Mouse (Mus musculus): Measurements from ENCODE around the gene Ppard.

The Ppard gene

DNA sequence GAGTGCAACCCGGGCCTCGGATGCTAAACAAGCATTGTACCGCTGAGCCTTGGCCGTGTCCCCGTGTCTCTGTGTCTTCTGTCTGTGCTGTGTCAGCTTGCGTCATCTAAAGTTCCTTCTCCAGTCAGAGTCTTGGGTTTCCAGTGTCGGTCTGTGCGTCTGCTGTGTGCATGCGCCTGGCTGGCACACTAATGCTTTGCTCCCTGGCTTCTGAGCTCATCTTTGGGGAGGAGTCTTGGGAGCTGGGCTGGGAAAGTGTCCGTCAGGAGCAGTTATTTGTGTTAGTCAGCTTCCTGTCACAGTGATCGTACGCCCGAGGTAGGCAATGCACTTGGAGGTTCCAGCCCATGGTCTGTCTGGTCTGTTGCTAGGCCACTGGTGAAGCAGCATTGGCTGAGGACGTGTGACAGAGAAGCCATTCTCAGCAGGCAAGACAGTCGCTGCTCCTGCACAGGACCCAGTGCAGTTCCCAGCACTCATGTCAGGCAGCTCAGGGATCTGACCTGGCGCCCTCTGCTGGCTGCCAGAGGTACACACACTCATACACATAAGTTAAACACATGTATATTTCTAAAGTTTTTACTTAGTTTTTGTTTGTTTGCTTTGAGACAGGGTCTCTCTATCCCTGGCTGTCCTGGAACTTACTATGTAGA, 27.5 kb downstream of the Ppard start:
- ChIA-PET POLR2A (interaction anchor here in 3 of 4 experiments (0.6 to 2.7 kb wide), 30 partner anchors 9 to 664 kb away, joined by 3 to 13 read pairs (median 4); partner anchors contain the start of genes Ppard (in 2 of the 3), Def6 (in 1 of the 3) and Fance (in 1 of the 3)), CTCF (interaction anchor here (0.6 to 5.3 kb wide), 78 partner anchors 7 to 654 kb away, joined by 3 to 61 read pairs (median 4); partner anchors contain the start of genes Def6 (in 3 of the 4), Ppard (in 3 of the 4), Fance (in 1 of the 4) and Tead3 (in 1 of the 4))

DNA sequence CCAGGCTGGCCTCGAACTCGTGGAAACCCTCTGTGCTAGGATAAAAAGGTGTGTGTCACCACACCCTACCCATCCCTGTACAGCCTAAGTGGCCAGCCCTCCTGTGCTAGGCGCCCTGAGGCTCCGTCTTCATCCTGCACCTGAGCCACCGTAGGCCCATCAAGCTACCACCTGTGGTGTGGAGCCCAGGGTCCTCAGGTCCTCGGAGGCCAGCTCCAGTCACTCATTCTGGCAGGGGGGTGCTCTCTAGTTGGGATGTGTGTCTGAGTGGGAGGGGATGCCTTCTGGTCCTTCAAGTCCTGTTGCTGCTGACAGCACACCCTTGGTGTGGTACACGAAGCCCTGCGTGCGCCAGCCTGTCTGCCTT, 28.0 kb downstream of the Ppard start:
- POLR2A ChIA-PET, result interaction anchor here in 3 of 4 experiments (0.9 to 2.7 kb wide), 21 partner anchors 9 to 71 kb away, joined by 3 to 13 read pairs (median 4); partner anchors contain the start of genes Def6 (in 1 of the 3) and Ppard (in 1 of the 3)
- CTCF ChIA-PET, result interaction anchor here (0.7 to 5.3 kb wide), 50 partner anchors 8 to 653 kb away, joined by 3 to 61 read pairs (median 7); partner anchors contain the start of genes Def6 (in 2 of the 4), Ppard (in 2 of the 4), Fance (in 1 of the 4) and Tead3 (in 1 of the 4)

GRCm38 (mm10) chr17:28261795-28262194, 29.3 kb downstream of the Ppard start:
- ChIA-PET POLR2A (interaction anchor here in 2 of 4 experiments (1.0 to 2.4 kb wide), 2 partner anchors 12 to 21 kb away, joined by 4 to 5 read pairs; no protein-coding TSS in a partner anchor), CTCF (interaction anchor here (0.7 to 5.3 kb wide), 12 partner anchors 9 to 57 kb away, joined by 3 to 61 read pairs (median 5); no protein-coding TSS in a partner anchor)

- CTCF ChIA-PET, result interaction anchor here (0.5 to 5.3 kb wide), 16 partner anchors 8 to 727 kb away, joined by 3 to 44 read pairs (median 4); partner anchors contain the start of gene Ppard (in 2 of the 4)
- POLR2A ChIA-PET, result interaction anchor here in 2 of 4 experiments (0.6 to 2.4 kb wide), 11 partner anchors 8 to 69 kb away, joined by 3 to 6 read pairs (median 4); no protein-coding TSS in a partner anchor
Measured at GRCm38 (mm10) chr17:28263181-28263894, 30.8 kb downstream of the Ppard start.

DNA sequence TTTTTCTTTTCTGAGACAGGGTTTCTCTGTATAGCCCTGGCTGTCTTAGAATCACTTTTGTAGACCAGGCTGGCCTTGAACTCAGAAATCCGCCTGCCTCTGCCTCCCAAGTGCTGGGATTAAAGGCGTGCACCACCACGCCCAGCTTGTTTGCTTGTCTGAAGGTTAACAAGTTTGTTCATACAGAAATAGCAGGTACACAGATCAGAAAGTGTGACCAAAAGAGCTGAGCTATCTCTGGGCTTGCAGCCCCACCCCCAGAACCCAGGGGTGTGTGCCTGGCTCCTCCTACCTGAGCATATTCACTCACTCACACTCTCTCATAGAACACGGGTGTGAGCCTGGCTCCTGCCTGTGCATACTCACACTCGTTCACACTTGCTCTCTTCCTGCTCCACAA, 34.8 kb downstream of the Ppard start:
- CTCF ChIA-PET, result interaction anchor here (0.6 to 2.3 kb wide), 14 partner anchors 8 to 782 kb away, joined by 3 to 7 read pairs (median 3); partner anchors contain the start of gene Ppard (in 1 of the 4)
- POLR2A ChIA-PET, result interaction anchor here in 3 of 4 experiments (0.6 to 2.8 kb wide), 19 partner anchors 10 to 66 kb away, joined by 3 to 10 read pairs (median 4); partner anchors contain the start of gene Def6 (in 2 of the 3)

GRCm38 (mm10) chr17:28270165-28270564, 37.7 kb downstream of the Ppard start:
- CTCF ChIA-PET, result interaction anchor here in 3 of 4 experiments (0.5 to 4.4 kb wide), 10 partner anchors 10 to 44 kb away, joined by 3 to 29 read pairs (median 6); no protein-coding TSS in a partner anchor
- POLR2A ChIA-PET, result interaction anchor here in 3 of 4 experiments (0.6 to 2.0 kb wide), 14 partner anchors 8 to 67 kb away, joined by 3 to 16 read pairs (median 4); no protein-coding TSS in a partner anchor

DNA sequence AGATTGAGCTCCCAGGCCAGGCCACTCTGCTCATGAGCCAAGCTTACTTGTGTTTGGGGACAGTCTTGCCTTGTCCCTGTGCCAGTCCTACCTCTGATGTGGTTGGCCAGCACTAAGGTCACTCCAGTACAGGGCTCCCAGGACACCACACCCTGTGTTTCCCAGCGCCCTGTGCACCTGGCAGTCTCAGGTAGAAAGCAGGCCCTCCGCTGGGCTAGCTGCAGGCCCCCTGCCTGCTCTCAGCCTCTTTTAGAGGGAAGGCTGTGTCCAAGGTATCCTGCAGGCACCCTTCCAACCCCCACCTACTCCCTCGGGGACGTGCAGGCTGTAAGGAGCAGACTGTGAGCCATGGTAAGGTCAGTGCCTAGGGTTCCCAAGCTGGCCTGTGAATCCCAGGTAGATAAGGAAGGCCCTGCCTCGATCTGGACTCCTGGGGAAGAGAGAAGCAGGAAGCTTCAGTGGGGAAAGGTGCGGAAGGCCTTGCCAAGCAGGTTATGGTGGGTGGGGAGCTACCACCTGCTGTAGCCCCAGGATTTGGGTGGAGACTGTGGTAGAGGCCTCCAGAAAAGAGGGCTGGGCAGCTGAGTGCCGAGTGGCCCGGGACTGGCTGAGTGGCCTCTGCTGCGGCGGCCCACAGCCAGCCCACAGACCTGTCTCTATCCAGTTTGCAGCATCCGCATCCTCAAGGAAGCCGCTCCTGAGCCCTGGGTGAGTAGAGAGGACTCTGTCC, 39.2 kb downstream of the Ppard start:
- ChIA-PET CTCF (interaction anchor here (0.6 to 4.4 kb wide), 16 partner anchors 9 to 152 kb away, joined by 3 to 29 read pairs (median 4); no protein-coding TSS in a partner anchor), POLR2A (interaction anchor here (0.5 to 2.0 kb wide), 12 partner anchors 9 to 547 kb away, joined by 3 to 5 read pairs (median 4); partner anchors contain the start of gene Fance (in 1 of the 4))

GRCm38 (mm10) chr17:28272281-28272680, 39.8 kb downstream of the Ppard start:
- ChIA-PET POLR2A (interaction anchor here in 2 of 4 experiments (1.4 to 2.0 kb wide), 4 partner anchors 8 to 57 kb away, joined by 3 to 5 read pairs (median 5); no protein-coding TSS in a partner anchor), CTCF (interaction anchor here (0.6 to 4.4 kb wide), 11 partner anchors 9 to 46 kb away, joined by 3 to 29 read pairs (median 5); no protein-coding TSS in a partner anchor)

DNA sequence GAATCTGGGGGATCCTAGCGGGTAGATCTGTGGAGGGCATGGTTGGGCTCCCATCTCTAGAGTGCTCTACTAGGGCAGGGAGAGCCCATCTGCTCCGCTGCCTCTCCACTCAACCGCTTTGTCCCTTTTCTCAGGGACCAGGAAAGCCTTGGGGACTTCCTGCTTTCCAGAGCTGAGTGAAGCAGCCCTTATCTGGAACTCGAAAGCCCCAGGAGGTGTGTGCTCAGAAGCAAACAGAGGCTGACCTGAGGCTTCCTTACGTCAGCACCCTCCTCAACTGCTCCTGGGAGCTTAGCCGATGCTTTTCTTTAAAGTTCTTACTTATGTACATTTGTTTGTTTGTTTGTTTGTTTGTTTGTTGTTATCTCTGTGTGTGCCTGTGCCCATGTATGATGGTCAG, 40.3 kb downstream of the Ppard start:
- ChIA-PET POLR2A (interaction anchor here in 2 of 4 experiments (1.2 to 2.0 kb wide), 5 partner anchors 12 to 57 kb away, joined by 3 to 5 read pairs (median 3); no protein-coding TSS in a partner anchor), CTCF (interaction anchor here (0.6 to 4.4 kb wide), 6 partner anchors 10 to 611 kb away, joined by 3 to 29 read pairs (median 10); no protein-coding TSS in a partner anchor)

DNA sequence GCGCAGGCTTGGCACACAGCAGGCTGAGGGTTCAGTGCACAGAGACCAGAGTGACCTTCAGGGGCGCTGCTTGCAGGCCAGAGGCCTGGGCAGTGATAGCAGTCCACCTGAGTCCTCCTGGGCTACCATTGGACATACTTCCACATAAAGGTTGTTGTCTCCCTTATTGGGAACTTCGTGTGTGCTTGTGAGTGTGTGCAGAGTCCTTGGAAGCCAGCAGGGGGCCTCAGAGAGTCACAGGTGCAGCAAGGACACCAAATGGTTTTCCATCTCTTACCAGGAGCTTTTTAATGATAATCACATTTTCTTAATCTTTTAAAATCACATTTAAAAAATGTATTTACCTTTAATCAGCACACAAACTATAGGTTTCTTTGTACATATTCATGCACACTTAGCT, 42.2 kb downstream of the Ppard start:
- ChIA-PET CTCF (interaction anchor here (0.5 to 3.6 kb wide), 39 partner anchors 9 to 326 kb away, joined by 3 to 24 read pairs (median 4); partner anchors contain the start of gene Ppard (in 1 of the 4)), POLR2A (interaction anchor here in 3 of 4 experiments (0.6 to 2.0 kb wide), 6 partner anchors 10 to 57 kb away, joined by 3 to 8 read pairs (median 3); partner anchors contain the start of gene Ppard (in 1 of the 3))

- POLR2A ChIA-PET, result interaction anchor here in 2 of 4 experiments (0.6 to 1.7 kb wide), 4 partner anchors 9 to 45 kb away, joined by 3 to 7 read pairs (median 4); partner anchors contain the start of gene Ppard (in 1 of the 2)
- CTCF ChIA-PET, result interaction anchor here in 2 of 4 experiments (0.8 to 6.3 kb wide), 5 partner anchors 12 to 51 kb away, joined by 3 to 44 read pairs (median 4); partner anchors contain the start of gene Ppard (in 1 of the 2)
Measured at GRCm38 (mm10) chr17:28277226-28277625, 44.7 kb downstream of the Ppard start.

DNA sequence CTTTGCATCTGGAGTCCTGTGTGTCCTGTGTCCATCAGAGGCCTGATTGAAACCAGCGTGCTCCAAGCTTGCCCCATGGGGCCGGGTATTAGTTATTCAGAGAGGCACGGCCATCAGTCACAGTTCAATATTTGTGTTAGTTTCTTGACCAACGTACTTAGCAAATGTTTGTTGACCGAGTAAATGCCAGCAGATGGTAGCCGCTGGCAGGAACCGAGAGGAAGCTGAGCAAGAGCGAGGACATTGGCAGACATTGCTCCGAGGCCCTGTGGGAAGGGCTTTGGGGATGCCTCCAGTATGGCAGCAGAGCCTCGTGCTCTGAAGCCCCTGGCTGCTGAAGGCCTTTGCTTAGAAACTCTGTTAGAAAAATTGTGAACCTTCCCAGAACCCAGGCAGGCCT, 45.2 kb downstream of the Ppard start:
- CTCF ChIA-PET, result interaction anchor here in 3 of 4 experiments (0.6 to 6.3 kb wide), 6 partner anchors 17 to 1145 kb away, joined by 3 to 44 read pairs (median 4); partner anchors contain the start of gene Ppard (in 1 of the 3)

DNA sequence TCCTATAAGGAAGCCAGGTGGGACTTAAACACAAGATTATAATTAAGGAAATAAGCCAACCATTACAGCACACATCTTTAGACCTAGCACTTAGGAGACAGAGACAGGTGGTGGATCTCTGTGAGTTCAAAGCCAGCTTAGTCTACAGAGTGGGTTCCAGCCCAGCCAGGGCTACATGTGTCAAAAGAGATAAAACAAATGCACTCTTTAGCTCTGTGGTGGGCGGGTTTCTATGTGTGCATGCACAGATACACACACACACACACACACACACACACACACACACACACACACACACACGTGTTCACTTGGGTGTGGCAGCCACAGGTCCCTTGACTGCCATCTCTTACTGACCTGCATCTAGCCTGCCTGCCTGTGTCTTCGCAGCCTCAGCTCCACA, 45.7 kb downstream of the Ppard start:
- CTCF ChIA-PET, result interaction anchor here in 2 of 4 experiments (0.6 to 6.3 kb wide), 5 partner anchors 17 to 1145 kb away, joined by 3 to 44 read pairs (median 4); no protein-coding TSS in a partner anchor

More for the DNA sequence above, 45.2 kb downstream of the Ppard start:
- POLR2A ChIA-PET, result interaction anchor here in 1 of 4 experiments (0.6 to 1.7 kb wide), 8 partner anchors 8 to 54 kb away, joined by 3 to 5 read pairs (median 3); no protein-coding TSS in a partner anchor

DNA sequence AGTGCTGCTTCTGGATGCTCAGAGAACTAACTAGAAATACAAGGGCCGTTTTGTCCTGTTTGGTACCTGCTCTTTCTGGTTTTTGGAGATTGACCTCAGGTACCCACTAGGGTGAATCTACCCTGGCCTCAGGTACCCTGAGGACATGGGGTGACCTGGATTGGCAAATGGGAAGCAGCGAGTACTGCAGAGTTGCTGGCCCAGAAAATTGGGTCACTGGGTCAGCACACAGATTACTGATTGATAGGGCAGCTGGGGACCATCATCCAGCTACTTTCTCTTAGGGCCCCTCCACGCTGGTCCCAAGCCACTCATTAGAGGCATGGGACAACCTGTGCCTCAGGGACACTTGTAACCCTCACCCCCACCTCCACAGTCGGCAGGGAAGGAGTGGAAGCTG, 46.7 kb downstream of the Ppard start:
- POLR2A ChIA-PET, result interaction anchor here in 3 of 4 experiments (0.5 to 2.2 kb wide), 8 partner anchors 10 to 672 kb away, joined by 3 to 8 read pairs (median 4); partner anchors contain the start of gene Rpl10a (in 1 of the 3)
- CTCF ChIA-PET, result interaction anchor here in 3 of 4 experiments (0.6 to 6.3 kb wide), 10 partner anchors 10 to 234 kb away, joined by 3 to 44 read pairs (median 6); no protein-coding TSS in a partner anchor

More for the DNA sequence above, 45.7 kb downstream of the Ppard start:
- POLR2A ChIA-PET, result interaction anchor here in 3 of 4 experiments (0.6 to 2.2 kb wide), 13 partner anchors 8 to 100 kb away, joined by 3 to 16 read pairs (median 3); no protein-coding TSS in a partner anchor

DNA sequence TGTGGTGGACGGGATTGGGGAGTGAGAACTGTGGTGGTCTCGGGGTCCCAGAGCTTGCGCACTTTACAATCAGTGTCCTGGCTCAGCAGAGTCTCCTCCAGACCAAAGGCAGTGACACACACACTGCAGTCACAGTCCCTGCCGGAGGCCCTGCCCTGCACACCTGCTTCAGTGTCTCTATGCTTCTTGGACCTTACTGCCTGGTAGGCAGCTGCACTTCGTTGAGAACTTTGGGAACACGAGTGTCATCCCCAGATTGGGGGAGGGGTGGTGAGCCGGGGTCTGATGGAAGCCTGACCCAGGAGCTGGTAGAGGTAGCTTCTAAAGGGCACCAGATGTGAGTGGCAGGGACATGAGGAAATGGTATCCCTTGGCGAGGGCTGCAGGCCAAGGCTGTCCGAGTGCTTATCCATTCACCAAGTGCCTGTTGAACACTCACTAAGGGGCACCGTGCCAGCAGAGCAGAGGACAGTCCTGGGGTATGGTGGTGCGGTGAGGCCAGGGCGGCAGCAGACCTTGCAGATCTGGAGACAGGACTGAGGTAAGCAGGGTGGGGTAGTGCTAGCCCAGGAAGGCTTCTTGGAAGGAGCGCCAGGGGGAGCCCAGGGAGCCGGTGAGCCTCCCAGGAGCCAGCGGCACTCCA, 47.4 kb downstream of the Ppard start:
- CTCF ChIA-PET, result interaction anchor here in 2 of 4 experiments (0.5 to 6.3 kb wide), 12 partner anchors 10 to 211 kb away, joined by 3 to 44 read pairs (median 4); no protein-coding TSS in a partner anchor
- POLR2A ChIA-PET, result interaction anchor here in 3 of 4 experiments (0.6 to 2.2 kb wide), 13 partner anchors 8 to 673 kb away, joined by 3 to 8 read pairs (median 4); partner anchors contain the start of gene Rpl10a (in 1 of the 3)

Measured in embryonic stem cell, embryonic (primary cell).